Mouse (Mus musculus) cerebellum, adult 2 months (tissue): ENCODE data around the gene Pkd1.

Experiments used
- CTCF ChIP-seq: fragments of 200-500 bp; IDR thresholded peaks from 2 replicates; pipeline ENCODE4 v1.5.1; 2011; ENCODE audit warnings: low read depth, mild to moderate bottlenecking, control low read depth, low read length, moderate library complexity, borderline replicate concordance; ENCODE audit not compliant: insufficient read depth
- POLR2A ChIP-seq: fragments of 200-500 bp; IDR thresholded peaks from 2 replicates; pipeline ENCODE4 v1.6.1; 2011; ENCODE audit warnings: low read length, control low read depth, borderline replicate concordance; ENCODE audit not compliant: insufficient read depth

GRCm38 (mm10) chr17:24610711-24611110 is 61.1 kb downstream of the Pkd1 start:
- TF ChIP-seq CTCF (no peak), POLR2A (no peak)
